Mouse (Mus musculus) brain, embryonic 14.5 days (tissue): ENCODE data around the gene Myo1d.

ENCODE experiments used
- CTCF ChIP-seq: fragments of 200-500 bp; IDR thresholded peaks from 2 replicates; pipeline ENCODE4 v1.5.1; 2012; ENCODE audit warnings: inconsistent platforms, mild to moderate bottlenecking, moderate library complexity, borderline replicate concordance; ENCODE audit not compliant: insufficient read depth, insufficient read length; ENCODE audit errors: extremely low read depth
- POLR2A ChIP-seq: fragments of 200-500 bp; IDR thresholded peaks from 2 replicates; pipeline ENCODE4 v1.6.1; 2012; ENCODE audit warnings: mild to moderate bottlenecking, inconsistent platforms, borderline replicate concordance; ENCODE audit not compliant: poor library complexity, insufficient read depth, insufficient read length, severe bottlenecking; ENCODE audit errors: extremely low read depth

- TF ChIP-seq CTCF (no peak), POLR2A (no peak)
These were observed 291.8 kb downstream of the Myo1d start for GRCm38 (mm10) chr11:80487904-80488587.
